Mouse (Mus musculus) hematopoietic stem cell, adult 5-6 weeks (primary cell): Measurements from ENCODE around the gene Plekhm1. TPM values are rescaled to one million over a fixed set of nuclear protein-coding genes. Genes with fewer than 3 reads are reported as not detected.
A peak's percentile ranks its signal among the peaks of the same experiment; 100 is the strongest.
"Not testable (repeated sequence)": the region's sequence is repeated elsewhere in the genome, so short reads cannot be mapped to it uniquely, and the experiment has no call there.

Source experiments
- ATAC-seq, 2 experiments: fragments of 125-278 bp in 1 of 2; replicated peaks in 1 of 2; 2 replicates each; pipeline ENCODE4 v1.8.0; 2016 to 2017; ENCODE audit warnings: inconsistent platforms in 2 of 2, mild to moderate bottlenecking in 2 of 2, moderate number of reproducible peaks in 2 of 2, low read depth in 1 of 2, moderate TSS enrichment in 1 of 2; ENCODE audit not compliant: low FRiP score in 2 of 2, poor library complexity in 2 of 2, severe bottlenecking in 2 of 2, insufficient read depth in 1 of 2, low TSS enrichment in 1 of 2
- total RNA-seq: library from RNA; stranded (forward); fragments of 172-1452, 232-1000 nt; gene quantifications from 2 replicates; pipeline ENCODE4 v1.2.3, GENCODE M21; 2017

Gene Plekhm1
- total RNA-seq, 1 experiment from 2014 or later: 4.0 TPM

DNA sequence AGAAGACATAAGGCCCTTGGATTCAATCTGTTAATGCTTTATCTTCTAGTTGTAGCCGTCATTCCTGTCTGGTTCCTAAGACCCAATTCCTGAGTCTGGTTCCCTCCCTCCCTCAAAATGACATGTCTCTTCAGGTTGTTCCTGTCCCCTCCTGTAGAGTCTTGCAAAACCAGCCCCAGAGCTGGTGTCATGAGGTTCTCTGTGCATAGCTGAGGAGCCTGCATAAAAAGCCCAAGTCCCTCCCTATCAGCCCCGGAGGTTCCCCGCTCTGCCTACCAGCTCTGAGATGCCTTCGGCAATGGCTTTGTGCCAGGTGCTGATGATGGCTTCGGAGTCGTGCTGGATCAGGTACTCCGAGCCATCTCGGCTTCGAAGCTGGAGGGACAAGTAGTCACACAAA, 77.6 kb downstream of the Plekhm1 start:
- no peak for ATAC-seq

DNA sequence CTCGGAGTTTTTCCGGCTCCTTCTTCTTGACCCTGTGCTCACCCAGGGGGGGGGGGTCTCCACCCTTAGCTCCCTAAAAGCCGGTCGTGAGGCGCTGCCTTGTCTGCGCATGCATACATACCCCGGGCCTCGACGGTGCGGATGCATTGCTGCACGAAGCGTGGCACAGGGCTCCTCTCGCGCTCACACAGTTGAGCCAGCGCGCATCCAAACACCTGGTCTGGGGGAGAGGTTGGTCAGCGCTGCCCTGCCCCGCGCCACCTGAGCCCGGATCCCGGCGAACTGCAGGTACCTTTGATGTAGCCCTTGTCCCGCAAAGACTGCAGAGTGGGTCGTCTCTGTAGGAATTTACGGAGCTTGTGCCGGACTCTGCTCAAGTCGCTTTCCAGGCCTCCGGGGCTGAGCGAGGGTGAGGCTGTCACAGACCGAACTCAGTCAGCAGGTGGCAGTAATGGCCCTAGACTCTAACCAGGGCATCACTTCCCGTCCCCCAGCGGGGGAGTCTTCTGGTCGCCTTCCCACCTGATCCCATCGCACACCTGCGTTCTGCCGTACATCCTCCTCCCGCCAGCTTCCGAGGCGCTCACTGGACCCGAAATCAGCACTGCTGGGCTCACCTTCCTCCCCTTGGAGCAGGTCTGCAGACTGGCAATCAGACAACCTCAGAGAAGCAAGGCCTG, 78.6 kb downstream of the Plekhm1 start:
- ATAC-seq: no peak

DNA sequence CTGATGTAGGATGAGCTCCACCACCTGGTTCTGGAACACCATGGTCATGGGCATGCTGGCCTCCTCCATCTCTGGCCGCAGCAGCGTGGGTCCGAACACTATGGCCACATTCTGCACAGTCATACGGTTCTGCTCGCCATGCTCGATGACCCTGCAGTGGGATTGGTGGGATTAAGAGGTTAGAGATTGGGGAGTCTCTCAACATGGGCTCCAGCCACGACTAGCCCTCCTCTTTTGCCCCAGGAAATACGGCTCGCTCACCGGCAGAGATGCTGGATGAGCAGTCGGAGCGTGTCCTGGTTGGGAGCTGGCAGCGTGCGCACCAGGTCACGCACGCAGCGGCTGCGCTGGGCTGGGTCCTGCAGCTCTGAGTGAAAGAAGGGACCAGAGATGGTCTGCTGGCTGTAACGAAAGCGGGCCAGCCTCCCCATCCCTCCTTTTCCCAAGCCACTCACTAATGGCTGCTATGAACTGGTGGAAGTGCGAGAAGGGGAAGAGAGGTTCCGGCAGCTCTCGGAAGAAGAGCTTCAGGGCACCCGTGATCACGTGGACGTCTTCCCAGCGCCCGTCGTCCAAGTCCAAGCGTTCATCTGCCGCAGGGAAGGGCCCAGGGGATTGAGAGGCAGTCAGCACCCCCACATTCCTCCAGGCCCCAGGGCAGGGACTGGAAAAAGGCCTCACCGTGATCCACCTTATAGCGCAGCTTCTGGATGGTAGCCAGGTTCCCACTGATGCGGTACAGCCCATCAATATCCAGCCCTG, 79.4 kb downstream of the Plekhm1 start:
- no peak for ATAC-seq

DNA sequence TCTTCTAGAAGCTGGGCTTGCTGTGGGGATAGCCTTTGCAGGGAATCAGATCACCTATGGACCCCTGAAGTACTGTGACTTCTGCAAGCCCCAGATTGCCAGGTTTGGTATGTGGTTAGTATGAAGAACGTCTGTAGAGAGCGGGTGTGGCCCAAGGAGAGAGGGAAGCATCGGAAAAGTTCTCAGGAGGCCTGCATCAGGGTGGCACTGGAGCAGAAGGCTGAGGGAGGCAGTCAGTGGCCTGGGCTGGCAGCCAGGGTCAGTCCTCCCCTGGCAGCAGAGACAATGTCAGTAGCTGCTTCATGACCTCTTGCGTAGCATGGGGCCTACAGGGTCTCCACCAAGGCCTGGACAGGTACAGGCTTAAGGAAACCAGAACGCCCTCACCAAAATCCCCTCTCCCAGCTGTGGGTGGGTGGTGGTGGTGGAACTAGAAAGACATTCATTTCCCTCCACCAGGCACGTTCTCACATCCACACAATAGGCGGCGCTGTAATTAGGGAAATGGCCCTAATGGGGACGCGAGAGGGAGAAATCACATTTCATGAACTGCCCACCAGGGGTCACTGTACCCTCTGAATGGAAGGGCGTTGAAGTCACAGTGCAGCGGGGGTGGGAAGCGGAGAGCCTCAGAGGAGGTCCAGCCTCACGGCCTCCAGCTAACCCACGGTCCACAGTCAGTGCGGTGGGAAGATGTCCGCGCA, 80.1 kb downstream of the Plekhm1 start:
- ATAC-seq: peak; percentile 76 to 82

DNA sequence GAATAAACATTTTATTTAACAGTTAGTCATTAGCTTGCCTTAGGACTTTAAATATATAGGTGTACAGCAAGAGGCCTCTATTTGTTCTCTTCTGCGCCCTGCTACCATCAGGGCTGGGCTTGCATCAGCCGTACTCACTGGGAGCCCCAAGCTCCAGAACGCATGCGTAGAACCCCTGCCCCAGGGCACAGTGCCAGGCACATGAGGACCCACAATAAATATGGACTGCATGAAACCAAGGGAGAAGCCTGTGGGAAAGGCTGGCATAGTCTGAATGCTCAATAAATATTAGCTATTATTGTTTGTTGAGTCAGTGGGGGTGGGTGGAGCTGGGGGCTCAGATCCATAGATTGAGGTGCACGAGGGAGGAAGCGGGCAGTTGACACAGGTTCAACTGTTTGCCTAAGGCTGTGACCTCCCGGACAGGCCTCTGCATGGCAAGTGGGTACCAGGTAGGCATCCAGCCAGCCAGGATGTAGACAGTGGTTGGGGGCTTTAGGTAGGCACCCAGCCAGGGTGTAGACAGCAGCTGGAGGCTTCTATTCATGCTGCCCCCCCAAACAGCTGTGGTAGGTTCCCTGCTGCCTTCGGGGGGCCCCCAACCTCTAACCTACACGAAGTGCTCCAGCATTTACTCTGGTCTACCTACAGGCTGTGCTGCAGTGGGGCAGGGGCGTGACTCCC, 80.8 kb downstream of the Plekhm1 start:
- no peak for ATAC-seq

DNA sequence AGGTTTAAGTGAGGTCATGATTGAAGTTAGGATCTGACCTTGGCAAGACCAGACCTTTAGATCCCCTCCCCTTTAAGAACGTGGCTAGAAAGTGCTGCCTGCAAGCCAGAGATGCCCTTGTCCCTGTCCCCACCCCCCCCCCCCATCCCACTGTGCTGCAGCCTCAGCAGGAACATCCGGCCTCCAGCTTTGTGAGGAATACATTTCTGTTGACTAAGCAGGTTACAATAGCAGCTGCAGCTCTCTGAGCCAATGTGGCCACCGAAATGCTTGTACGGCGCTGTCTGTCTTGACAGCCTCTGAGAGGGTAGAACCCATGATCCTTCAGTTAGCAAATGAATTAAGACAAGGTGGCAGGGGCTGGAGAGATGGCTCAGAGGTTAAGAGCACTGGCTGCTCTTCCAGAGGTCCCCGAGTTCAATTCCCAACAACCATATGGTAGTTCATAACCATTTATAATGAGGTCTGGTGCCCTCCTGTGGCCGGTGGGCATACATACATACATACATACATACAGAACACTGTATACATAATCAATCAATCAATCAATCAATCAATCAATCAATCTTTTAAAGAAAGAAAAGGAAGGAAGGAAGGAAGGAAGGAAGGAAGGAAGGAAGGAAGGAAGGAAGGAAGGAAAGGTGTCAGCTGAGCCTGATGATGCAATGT, 81.7 kb downstream of the Plekhm1 start:
- no peak for ATAC-seq

DNA sequence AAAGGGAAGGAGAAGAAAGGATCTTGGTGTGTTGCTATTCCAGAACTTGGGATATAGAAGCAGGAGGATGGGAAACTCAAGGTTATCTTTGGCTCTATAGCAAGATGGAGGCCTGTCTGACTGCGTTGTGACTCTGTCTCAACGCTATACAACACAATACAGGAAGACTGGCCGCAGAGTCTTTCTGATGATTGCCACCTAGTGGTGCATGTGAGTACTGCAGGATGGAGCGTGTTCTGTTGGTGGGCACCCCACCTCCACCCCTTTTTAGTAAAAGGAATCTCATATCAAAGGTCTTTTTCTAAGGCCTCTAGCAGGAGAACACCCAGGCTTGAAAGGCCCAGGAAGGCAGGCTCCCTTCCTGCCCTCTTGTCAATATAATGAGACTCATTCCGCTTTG, 85.5 kb downstream of the Plekhm1 start:
- peak; percentile 53 to 69; a peak in 2 of 4 replicates for ATAC-seq

DNA sequence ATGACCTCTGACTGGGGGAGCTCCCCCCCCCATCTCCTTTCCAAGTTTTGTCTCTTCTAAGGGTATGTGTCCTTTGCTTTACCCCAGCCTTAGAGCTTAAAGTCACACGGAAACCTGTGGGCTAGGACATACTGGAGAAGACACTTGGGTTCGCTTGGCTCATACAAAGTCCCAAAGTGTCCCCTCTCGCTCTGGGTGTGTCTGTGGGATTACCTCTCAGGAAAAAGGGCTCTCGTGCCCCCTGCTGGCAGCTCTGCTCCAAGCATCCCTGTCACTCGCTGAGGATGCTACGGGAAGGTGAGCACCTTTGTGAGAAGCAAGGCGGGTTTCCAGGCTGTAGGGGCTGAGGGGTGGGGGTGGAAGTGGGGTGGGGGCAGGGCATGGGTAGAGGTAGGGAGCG, 87.3 kb downstream of the Plekhm1 start:
- peak; percentile 69 to 70 for ATAC-seq

DNA sequence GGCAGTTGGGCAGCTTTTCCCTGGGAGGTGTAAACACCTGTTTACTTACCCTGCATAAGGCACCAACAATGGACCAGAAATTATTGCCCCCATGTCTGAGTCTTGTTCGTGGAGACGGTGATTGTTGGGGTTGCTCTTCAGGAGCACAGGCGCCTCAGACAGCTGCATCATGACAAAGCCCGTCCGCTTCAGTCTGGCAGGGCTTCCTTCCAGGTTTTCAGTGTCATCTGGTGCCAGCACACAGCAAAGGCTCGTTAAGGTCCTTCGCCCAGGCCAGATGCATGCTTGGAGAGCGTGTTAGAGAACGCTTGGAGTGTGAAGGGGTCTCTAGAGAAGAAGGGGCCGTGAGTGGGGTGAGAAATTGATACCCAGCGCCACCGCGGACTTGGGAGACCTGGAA, 87.8 kb downstream of the Plekhm1 start:
- no peak for ATAC-seq

DNA sequence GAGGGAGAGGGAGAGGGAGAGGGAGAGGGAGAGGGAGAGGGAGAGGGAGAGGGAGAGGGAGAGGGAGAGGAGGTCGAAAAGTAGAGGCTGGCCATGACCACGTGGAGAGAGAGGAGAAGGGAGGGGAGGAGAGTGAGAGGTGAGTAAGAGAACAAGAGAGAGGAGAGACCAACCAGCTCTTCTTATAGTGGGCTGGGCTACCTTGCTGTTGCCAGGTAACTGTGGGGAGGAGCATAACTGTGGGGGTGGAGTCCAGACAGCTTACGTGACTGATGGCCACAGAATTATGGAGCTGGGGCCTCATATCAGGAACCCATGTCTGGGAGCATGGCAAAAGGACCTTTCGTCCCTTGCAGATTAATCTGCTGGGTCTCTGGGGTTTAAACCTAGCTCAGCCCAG, 89.7 kb downstream of the Plekhm1 start:
- ATAC-seq: not testable (repeated sequence)

DNA sequence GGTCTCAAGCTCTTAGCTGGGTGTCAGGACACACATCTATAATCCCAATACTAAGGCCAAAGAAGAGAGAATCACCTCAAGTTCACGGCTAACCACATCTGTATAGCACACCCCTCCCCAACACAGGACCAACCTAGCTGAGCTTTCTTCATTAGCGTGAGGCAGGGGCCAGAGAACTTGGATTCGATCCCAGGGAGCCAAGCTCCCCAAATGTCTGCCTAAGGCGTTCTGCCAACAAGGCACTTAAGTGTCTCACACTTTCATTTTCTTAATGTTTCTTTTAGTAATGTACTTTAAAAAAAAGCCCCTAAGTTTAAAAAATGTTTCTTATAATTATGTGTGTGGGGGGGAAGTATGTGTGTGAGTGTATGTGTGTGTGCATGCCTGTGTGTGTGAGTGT, 91.8 kb downstream of the Plekhm1 start:
- ATAC-seq: no peak

DNA sequence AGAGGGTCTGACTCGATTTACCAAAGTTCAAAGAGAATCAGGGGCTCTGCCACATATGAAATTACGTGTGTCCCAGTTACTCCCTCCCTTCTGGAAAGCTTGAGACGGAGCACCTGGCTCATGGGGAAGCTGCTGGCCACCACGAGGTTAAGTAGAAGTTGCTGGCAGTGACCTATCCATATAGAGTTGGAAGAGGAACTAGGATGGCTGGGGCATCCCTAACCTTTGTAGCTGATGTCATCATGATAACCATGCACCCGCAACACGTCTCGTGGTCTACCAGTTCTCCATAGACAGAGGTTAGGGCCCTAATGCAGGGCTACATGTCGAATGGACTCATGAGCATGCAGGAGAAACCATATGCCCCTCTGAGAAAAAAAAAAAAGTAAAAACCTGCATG, 92.3 kb downstream of the Plekhm1 start:
- ATAC-seq: no peak; a peak in 1 of 4 replicates

DNA sequence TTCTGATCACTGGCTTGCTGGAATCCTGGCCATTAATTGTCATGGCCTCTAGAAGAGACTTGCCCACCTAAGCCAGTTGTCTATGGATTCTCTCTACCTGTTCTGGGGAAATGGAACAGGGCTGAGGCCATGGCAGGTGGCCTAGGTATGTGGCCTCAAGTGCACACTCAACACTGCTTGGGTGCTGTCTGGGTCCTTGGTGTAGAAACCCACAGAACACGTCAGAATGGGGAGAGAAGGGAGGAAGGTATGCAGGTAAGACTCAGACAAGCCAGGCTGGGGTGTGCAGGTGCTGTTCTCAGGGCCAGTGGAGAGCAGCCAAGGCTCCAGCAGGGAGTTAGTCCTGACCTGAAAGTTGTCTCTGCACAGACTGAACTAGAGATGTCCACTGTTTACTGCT, 94.4 kb downstream of the Plekhm1 start:
- ATAC-seq: no peak

DNA sequence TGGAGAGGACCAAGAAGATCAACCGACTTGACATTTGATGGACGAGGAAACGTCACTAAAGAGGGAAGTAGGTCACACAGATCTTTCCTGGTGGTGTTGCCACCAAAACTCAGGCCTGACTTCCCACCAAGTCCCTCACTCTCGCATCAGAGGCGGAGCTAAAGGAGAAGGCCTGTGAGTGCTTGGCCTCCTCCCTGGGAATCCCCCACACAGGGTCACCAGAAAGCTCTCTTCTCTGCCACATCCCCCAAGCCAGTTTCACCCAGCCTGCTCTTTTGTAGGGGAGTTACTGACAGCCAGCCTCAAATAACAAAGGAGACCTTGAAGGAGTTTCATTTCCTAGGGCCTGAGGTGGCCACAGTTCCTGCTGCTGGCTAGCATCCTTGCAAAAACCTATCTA, 97.1 kb downstream of the Plekhm1 start:
- peak; percentile 35 to 43; a peak in 2 of 4 replicates for ATAC-seq

DNA sequence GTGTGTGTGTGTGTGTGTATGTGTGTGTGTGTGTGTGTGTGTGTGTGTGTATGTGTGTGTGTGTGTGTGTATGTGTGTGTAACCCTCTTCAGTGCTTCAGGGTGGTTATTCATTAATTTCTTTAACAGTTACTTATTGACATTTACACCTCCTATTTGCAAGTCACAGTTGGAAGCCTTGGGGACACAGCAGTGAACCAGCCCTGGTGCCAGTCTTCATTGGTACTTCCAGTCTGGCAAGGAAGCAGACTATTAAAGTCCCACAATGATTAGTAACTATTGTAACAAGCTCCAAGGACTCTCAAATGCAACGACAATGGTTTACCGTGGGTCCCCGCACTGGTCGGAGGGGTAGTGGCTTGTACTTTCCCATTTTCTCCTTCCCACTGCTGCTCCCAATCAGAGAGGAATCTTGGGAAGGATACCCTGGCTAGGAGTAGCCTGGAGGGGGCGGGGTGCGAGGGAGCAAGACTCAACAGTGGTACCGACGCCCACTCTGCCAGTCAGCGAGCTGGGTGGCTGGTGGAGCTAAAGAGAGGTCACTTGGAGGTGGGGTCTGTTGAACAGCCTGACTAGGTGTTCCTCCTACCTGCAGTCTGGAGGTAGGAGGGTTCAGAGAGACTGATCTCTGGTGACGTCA, 97.6 kb downstream of the Plekhm1 start:
- ATAC-seq: no peak
